Mouse (Mus musculus): ENCODE data around the gene Gm21119.
"Not testable (repeated sequence)": the region's sequence is repeated elsewhere in the genome, so short reads cannot be mapped to it uniquely, and the experiment has no call there.

Gm21119 gene

DNA sequence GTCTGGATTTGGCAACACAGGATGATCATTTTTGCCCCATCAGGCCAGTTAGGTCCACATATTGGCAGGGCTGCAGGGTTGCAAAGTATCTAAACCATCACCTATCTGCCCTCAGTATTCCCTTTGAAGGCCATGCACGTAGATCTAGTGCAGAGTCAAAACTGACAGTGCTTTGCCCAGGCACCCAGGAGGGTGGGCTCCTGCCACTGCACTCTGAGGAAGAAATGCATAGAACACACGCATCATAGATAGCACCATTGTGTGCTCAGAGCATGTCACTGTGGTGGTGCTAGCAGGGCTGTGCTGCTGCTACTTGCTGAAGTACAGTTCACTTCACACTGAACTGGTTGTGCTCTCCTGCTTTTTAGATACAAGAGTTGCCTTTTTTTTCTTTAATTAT lies at the start of gene Gm21119:
Gene Gm21119, plus strand, starts transcription at position 301 of the 400 bp plus-strand sequence.
- DNase-seq (ENCODE audit: low spot score in 2 of 2), result not testable (repeated sequence)

DNA sequence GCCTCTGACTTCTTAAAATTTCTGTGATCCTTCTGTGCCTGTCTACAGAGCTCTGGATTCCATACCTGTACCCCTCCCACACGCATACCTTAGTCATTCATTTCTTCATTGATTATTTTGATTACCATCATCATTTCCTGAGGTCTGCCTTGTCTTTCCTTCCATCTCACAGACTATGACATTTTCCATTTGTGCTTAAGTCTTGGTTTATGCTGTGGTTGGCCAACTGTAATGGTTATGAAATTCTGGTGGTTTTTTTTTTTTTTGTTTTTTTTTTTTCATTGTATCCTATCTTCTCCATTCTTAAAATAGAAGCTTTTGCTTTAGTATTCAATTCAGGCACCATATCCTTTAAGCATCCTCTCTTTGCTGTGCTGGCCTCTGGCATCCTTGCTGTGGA lies 48.0 kb upstream of the Gm21119 start:
- not testable (repeated sequence) for DNase-seq (ENCODE audit: low spot score in 2 of 2)

DNA sequence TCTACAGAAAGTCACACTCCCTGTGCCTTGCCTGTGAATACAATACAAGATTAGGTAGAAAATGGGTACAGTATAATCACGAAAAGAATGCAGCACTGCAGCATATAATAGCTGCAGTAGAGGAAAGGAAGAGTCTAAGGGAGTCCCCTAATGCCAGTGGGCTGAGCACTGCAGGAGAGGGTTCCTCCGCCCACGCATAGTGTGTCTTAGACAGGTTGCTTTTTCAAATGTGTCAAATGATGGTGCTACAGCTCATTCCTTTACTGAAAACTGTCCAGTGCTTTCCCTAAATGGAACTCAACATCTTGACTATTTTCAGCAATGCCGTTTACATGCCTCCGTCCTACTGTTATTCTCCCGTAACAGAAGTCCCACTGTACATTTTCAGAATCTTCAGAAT lies 33.6 kb upstream of the Gm21119 start:
- peak in 1 of 2 experiments; percentile 3 for DNase-seq (ENCODE audit: low spot score in 2 of 2)

DNA sequence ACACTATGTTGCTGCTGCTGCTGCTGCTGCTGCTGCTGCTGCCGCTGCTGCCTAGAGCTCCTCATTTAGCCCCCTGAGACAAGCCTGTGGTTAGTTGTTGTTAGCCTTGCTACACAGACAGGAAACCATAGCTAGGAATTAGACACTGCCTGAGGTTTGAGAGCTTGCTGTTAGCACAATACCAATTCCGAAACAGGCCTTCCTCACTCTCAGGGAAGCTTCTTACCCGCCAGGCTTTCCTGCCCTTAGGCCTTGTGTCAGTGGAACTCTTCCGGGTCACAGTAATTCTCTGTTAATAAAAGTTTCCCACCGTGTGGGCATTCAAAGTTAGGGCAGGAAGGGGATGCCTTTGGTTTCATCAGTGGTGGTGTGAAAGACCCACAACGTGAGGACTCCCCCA lies 31.9 kb upstream of the Gm21119 start:
- DNase-seq (ENCODE audit: low spot score in 2 of 2), result not testable (repeated sequence)

DNA sequence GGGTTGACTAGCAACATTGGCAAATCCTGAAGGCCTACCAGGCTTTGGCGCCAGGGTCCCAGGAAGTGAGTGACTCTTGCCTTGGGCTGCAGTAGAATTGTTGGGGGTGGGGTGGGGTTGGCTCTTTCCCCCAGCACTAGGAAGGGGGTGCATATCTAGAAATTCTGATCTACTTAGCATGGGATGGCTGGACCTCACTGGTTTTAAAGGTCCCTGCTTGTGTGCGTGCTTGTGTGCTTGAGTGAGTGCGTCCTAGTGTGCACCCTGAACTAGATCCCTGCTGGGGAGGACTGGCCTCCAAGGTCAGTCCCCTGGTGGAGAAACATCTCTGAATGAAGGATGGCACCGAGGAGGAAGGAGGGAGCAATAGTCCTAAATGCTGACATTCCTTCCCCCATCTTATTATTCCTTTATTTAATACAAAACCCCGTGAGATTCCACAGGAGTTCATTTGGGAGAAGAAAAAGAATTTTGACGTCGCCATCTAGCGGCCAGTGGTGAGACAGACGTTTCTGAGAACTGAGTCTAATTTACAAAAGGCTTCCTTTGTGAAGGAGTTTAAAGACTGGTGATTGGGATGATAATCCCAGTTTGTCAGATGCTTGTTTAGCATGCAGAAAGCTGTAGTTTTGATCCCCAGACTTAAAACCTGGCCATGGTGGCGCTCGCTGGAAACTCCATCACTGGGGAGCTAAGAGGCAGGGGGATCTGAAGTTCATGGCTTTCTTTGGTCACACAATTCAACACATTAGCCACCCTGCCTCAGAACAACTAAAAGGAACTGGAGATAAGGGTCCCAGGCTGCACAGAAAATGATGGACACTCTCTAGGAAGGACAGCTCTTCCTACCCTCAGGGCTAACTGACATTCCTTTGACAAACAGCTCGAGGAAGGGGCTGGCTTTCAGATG lies 26.2 kb upstream of the Gm21119 start:
- DNase-seq (ENCODE audit: low spot score in 2 of 2), result not testable (repeated sequence)

DNA sequence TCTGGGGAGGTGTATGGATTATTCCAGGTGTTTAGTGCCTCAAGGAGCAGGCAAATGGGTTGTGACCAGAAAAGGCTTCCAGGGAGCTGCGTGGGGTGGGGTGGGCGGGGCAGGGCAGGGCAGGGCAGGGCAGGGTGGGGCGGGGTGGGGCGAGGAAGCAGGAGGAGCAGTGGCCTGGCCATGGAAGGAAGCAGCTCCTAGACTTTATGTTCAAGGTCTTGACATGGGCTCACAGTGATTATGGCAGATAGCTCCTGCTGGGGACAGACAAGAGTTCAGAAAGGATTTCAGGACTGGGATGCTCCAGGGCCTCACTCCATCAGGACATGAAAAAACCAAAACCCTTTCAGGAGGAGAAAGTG lies 25.6 kb upstream of the Gm21119 start:
- peak; percentile 12 to 33 for DNase-seq (ENCODE audit: low spot score in 2 of 2)

DNA sequence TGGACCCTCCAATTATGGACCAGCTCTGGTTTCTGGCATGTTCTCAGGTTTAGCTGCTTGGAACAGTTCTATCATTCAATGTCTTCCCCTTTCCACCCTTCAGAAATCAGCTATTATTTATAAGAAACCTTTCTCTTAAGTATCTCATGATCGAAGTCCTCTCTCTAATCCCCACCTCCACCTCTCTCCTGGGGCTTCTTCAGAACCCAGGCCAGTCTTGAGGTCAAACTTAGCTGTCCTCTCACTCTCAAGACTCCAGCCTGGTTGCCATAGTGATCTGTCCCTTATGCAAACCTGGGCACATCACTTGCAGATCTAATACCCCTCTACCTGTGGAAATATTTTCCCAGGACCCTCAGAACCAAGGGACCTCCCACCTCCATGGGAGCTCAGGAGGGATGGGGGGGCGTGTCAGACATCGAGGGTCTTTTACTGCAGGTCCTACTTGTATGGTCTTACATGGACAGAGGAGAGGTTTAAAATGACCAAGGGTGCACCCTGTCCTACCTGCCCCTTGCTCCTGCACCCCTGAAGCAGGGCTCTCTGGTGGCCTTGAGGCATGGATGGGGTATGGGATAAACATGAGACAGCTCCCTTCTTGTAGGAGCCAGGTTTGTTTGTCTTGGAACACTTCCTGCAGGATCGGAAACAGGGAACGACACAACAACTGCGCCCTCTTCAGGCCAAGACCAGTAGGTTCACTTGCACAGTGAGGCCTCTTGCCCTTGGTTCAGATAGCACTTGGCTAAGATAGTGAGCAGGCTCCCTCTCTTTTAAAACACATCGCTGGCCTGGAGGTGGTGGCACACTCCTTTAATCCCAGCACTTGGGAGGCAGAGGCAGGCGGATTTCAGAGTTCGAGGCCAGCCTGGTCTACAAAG lies 24.4 kb upstream of the Gm21119 start:
- DNase-seq (ENCODE audit: low spot score in 2 of 2), result peak; percentile 22 to 46

DNA sequence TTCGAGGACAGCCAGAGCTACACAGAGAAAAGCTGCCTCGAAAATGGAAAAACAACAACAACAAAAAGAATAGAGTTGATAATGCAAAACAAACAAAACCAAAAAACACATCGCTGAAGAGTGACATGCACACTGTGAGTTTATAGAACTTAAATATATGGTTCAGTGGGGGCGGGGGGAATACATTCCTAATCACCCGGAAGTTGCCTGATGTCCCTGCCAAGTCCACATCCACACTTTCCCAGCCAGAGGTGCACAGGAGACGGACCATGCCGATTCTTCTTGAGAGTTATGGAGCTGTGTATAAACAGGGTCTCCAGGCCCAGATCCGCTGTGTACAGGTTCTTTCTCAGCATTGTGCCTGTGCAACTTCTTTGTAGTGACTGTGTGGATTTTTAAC lies 23.7 kb upstream of the Gm21119 start:
- not testable (repeated sequence) for DNase-seq (ENCODE audit: low spot score in 2 of 2)

DNA sequence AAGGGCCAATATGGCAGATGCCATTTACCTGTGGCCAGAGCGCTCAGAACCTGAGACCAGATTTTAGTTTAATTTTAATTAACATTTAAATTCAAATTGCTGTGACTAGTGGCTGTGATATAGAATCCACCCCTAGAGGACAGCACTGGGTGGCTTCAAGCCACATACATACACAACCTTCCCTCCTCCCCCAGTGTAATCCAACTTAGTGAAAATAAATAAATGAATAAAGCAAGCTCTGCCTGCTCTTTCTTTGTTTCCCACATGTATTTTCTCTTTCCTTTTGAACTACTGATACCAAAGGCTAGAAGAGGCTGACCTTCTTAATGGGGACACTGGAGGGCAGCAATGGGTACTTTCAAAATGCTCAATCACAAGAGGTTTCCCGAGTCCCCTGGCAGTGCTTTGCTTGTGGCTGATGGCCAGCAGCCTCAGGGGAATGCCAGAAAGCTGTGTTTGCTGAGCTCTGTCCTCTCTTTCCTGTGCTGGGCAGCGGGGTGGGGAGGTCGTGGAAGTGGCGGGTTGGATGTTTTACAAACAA lies 21.9 kb upstream of the Gm21119 start:
- DNase-seq (ENCODE audit: low spot score in 2 of 2), result not testable (repeated sequence)

DNA sequence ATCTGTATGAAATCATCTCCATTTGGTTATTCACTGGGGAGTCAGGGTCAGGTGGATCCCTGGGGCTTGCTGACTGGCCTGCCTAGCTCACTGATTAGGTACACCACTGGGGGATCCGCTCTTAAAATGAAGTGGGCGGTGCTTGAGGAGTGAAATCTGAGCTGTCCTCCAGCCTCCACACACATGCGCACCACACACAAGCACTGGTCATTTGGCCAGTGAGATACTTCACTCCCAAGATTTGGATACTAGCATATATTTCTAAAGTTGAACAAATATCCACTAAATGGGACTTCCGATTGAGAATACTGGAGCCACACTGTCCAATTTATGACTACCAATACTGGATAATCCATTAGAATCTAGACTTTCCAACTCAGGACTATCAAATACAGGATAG lies 20.9 kb upstream of the Gm21119 start:
- peak; percentile 57 to 60 for DNase-seq (ENCODE audit: low spot score in 2 of 2)

DNA sequence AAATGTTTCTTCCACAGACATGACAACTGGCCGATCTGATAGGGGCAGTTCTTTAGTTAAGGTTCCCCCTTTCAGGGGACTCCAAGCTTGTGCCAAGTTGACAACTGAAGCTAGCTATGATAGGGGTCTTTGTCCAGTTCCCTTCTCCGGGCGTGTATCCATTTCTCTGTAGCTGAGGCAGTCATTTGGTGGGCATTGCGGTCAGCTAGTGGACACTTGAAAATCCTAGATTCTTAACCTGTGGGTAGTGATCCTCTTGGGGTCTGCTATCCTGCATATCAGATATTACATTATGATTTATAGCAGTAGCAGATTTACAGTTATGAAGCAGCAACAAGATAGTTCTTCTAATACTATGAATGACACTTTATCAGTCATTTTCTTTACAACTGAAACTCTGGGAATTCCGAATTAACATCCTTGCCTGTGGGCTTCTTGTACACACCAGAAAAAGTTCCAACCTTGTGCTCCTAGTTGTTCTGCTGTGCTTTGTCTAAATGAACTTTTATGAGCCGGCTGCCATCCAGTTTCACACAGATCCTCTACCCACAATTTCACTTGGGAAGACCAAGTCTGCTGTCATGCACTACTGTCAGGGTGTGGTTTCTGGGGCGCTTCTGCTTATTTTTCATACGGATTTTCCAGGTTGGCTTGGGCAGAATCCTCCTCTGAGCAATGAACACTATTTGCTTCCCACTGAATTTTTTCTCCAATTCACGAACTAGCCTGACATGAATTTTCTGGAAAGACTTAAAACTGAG lies 18.5 kb upstream of the Gm21119 start:
- not testable (repeated sequence) for DNase-seq (ENCODE audit: low spot score in 2 of 2)

DNA sequence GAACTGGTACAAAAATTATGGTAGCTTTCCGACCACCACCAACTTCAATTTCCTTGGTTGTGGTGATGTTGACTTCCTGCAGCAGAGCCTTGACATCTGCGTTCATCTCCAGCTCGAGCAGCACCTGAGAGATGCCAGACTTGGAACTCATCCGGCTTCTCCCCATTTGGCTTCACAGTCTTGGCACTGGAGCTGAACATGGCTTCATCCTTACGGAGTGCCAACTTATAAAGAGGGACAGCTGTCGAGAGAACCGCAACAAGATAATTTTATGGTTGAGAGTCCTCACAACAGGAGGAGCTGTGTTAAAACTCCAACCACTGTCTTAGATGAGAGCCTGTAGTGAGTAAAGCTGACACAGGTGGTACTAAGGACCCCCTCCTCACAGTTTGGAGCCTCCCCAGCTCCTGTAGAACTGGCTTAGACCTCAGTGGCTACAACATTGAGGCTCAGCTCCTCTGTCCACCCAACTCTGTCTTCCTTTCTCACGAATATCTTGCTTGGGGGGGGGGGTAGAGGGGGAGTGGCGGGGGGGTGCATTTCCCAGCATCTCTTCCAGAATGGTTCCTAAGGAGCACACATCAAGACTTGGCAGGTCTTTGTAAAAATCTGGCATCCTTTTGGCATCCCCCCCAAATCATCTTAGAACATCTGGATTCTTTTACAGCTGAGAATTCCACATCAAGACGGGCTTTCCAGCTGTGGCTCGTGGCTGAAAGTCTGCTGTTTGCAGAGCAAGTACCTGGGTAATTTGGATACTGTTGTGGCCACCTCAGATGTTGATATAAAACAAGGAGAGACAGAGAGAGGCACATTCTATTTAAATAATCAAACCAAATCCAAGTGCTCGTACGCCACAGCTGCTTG lies 17.6 kb upstream of the Gm21119 start:
- peak; percentile 62 to 63 for DNase-seq (ENCODE audit: low spot score in 2 of 2)

DNA sequence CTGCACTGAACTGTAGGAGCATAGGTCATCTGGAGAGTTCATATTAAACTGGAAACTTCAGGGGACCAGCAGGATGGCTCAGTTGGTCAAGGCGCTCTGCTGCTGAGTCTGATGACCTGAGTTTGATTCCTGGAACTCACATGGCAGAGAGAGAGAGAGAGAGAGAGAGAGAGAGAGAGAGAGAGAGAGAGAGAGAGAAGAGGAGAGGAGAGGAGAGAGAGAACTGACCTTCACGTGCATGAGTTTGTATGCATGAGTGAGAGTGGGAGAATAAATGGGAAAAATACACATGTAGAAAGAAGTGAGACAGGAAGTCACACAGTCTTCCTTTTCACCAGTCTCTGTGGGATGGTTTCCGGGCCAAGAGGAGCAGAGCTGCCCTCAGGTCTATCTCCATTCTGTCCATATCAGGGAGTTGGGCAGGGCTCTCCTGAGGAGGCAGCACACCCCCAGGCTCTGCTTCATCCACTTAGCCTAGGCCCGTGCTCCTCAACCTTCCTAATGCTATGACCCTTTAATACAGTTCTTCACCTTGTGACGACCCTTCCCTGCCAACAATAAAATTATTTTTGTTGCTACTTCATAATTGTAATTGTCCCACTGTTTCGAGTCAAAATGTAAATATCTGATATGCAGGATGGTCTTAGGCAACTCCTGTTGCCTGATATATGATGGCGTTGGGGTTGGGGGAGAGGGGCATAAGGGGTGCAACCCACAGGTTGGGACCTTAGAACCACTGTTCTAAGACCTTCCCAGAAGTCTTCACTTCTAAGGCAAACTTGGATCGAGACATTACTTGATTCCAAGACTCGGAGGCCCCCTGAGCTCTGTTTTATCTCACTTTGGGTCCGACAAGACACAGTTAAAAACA lies 16.2 kb upstream of the Gm21119 start:
- not testable (repeated sequence) for DNase-seq (ENCODE audit: low spot score in 2 of 2)

DNA sequence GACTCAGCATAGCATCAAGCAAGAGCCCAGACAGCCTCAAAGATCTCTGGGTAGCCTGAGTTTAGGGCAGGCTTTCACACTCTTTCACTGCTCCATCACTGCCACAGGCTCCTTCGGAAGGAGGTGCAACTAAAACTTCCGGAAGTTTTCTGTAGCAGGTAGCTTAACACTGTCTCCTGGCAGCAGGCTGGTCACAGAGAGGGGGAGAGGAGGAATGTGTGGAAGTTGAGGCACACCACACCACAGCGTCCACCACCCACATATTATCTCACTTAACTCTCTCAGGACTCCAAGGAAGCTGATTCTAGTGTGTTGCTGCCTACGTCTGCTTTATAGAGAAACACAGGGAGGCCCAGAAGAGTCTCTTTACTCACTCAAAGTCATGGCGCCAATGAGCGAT lies 15.4 kb upstream of the Gm21119 start:
- not testable (repeated sequence) for DNase-seq (ENCODE audit: low spot score in 2 of 2)

DNA sequence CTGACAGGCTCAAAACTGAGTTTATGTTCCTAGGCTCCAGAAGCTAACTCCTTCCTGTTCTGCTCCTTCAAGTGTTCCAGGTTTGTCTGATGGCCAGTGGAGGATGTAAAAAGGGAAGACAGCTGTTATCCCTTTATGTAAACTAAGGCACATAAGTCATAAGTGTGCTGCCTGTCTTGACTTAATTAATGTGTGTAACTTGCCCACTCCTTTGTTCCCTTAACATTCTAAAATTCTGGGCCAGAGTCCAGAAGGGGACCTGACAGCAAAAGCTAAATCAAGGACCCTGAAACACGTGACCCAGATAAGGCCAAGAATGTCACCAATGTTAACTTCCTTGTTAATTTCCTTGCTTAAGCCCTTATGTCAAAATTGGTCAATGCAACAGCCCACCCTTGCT lies 3.9 kb upstream of the Gm21119 start:
- DNase-seq (ENCODE audit: low spot score in 2 of 2), result peak; percentile 4 to 10

DNA sequence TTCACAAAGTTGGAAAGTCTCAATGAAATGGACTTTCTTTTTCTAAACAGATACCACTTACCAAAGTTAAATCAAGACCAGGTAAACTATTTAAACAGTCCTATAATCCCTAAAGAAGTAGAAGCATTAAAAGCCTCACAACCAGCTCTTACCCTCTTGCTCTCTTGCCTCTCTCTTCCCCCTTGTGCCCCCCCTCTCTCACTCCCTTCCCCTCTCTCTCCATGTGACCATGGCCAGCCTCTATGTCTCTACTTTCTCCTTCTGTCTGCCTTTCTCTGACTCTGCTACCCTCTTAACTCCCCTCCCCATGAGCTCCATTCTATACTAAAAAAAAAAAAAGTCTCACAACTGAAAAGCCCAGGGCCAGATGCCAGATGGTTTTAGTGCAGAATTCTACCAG lies 2.0 kb upstream of the Gm21119 start:
- DNase-seq (ENCODE audit: low spot score in 2 of 2), result peak in 1 of 2 experiments; percentile 3

DNA sequence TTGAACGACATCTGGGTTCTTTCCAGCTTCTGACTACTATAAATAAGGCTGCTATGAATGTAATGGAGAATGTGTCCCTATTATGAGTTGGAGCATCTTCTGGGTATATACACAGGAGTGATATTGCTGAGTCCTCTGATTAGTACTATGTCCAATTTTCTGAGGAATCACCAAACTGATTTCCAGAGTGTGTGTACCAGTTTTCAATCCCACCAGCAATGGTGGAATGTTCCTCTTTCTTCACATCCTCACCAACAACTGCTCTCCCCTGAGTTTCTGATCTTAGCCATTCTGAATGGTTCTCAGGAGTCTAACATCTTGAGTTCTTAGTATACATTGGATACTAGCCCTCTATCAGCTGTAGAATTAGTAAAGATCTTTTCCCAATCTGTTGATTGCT lies 16.0 kb downstream of the Gm21119 start:
- peak in 1 of 2 experiments; percentile 6 for DNase-seq (ENCODE audit: low spot score in 2 of 2)

DNA sequence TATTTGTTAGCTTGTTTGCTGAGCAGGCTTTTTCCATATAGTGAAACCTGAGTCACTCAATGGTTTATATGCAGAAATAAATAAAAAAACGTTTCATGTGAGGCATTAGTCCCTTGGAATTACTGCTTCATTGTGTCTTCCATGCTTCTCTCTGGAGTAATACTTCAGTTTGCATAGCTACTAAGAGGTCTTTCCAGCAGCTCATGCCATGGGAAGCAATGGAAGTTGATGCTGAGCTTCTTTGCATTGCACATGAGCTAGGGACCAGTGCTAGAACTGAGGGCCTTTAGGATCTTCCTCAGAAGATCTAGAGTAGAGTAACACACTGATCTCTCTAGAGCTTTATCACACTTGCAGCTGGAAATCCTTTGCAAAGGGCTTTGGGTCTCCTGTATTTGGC lies 23.2 kb downstream of the Gm21119 start:
- DNase-seq (ENCODE audit: low spot score in 2 of 2), result not testable (repeated sequence)

DNA sequence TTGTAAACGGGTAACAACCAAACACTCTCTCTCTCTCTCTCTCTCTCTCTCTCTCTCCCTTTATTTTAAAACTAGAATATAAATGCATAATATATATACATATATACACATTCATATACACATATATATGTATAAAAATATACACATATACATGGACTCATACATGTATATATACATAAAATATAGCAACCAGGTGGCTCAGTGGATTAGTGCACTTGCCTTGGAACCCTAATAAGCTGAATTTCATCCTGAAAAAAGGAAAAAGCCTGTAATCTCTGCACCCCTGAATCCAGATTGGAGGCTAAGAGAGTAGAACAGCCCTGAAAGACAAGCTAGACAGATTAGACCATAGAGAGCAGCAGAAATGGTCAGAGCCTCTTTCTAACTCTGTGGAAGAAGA lies 28.8 kb downstream of the Gm21119 start:
- DNase-seq (ENCODE audit: low spot score in 2 of 2), result peak; percentile 18 to 26

Data from thymus, postnatal 10 days (tissue).